Mouse (Mus musculus) ES-Bruce4 (cell line): ENCODE data around the gene Gm21860.
"Not testable (repeated sequence)": the region's sequence is repeated elsewhere in the genome, so short reads cannot be mapped to it uniquely, and the experiment has no call there.

Experiments
- CTCF ChIP-seq: IDR thresholded peaks from one replicate; pipeline ENCODE4 v1.8.1; 2011; ENCODE audit warnings: low read depth, low read length
- POLR2A ChIP-seq: IDR thresholded peaks from one replicate; pipeline ENCODE4 v1.8.1; 2011; ENCODE audit warnings: low read length; ENCODE audit not compliant: insufficient read depth

GRCm38 (mm10) chrY:90728251-90728904 lies 26.2 kb downstream of the Gm21860 start:
- not testable (repeated sequence) for TF ChIP-seq POLR2A, CTCF
